Mouse (Mus musculus) brain, adult 10 weeks (tissue): Measurements from ENCODE around the gene Vmn2r104. TPM values are rescaled to one million over a fixed set of nuclear protein-coding genes. Genes with fewer than 3 reads are reported as not detected.

Experiments
- polyA plus RNA-seq: library from polyadenylated mRNA; stranded (reverse); fragments of 350-450 nt; fragmentation: Illumina TruSeq; extraction: RNeasy Lipid Tissue Mini Kit (QIAGEN cat#74804); gene quantifications from one replicate; pipeline ENCODE4 v1.2.3, GENCODE M21; 2015; ENCODE audit warnings: low read depth, low replicate concordance

Vmn2r104 gene
- polyA plus RNA-seq = not detected

GRCm38 (mm10) chr17:20048236-20048635, at the start of gene Vmn2r104:
TSS of gene Vmn2r104 (minus strand) at chr17:20048336.

Other genes starting within 250 kb of the Vmn2r104 start
- not detected for gene Fpr-rs7, start 65.9 kb upstream of the Vmn2r104 start, polyA plus RNA-seq
- gene Fpr-rs6, start 134.8 kb upstream of the Vmn2r104 start, polyA plus RNA-seq = not detected
- not detected for gene Vmn2r105, start 186.7 kb upstream of the Vmn2r104 start, polyA plus RNA-seq
- gene Vmn2r106, start 237.2 kb upstream of the Vmn2r104 start, polyA plus RNA-seq = not detected